Mouse (Mus musculus): ENCODE results near the gene Vmn1r165.
"Not testable (repeated sequence)": the region's sequence is repeated elsewhere in the genome, so short reads cannot be mapped to it uniquely, and the experiment has no call there.

Gene Vmn1r165

DNA sequence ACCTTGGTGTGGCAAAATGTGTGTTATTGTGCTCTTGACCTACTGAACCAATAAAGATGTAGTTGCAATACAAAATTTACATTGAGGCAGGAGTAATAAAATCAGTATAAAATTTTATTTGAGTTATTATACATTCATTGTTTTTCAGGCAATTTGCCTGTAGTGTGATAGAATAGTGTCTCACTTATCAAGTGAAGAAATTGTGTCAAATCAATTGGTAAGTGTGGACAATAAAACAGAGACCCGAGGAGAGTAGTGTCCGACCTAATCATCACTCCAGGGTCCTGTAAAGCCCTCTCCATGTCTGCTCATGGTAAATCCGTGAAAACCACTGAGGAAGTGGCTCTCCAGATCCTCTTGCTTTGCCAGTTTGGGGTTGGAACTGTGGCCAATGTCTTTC is at the start of gene Vmn1r165:
Gene Vmn1r165, plus strand, starts transcription at position 301 of the 400 bp plus-strand sequence.
- DNase-seq = not testable (repeated sequence)

DNA sequence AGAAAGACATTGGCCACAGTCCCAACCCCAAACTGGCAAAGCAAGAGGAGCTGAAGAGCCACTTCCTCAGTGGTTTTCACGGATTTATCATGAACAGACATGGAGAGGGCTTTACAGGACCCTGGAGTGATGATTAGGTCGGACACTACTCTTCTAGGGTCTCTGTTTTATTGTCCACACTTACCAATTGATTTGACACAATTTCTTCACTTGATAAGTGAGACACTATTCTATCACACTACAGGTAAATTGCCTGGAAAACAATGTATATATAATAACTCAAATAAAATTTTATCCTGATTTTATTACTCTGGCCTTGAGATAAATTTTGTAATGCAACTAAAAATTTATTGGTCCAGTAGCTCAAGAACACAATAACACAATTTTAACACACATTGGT is 34.5 kb downstream of the Vmn1r165 start, which contains the start of gene Vmn1r166:
Gene Vmn1r166, minus strand, starts transcription at position 101 of the 400 bp plus-strand sequence.
- not testable (repeated sequence) for DNase-seq

Measured in heart, adult 11 months (tissue).